Comparison of ENCODE assay signal across 7 mouse cellular contexts in the genomic region with DNA sequence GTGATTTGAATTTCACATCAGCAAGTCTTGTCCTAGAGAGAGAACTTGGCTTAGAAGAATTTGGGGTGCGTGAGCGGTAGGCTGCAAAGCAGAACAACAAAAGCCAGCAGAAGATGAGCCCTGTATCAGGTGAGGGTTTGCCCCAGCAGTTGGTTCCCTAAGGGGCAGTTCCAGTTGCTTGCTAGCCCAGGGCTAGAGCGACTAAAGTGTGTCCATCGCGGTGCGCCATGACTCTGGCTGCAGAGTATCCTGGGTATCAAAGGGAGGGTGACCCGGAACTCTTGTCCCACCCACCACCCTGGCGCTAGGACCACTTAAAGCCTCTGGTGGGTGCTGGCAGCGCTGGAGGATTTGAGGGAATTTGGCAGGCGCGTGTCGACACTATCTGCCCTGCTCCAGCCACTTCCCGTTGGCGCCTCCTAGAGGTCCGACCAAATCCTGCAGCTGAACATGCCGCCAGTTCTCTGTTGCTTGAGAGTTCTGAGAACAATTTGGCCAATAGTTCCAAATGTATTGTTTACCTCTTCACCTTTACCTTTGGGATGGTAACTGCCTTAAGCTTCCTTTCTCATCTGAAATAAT. TPM values are rescaled to one million over a fixed set of nuclear protein-coding genes. Genes with fewer than 3 reads are reported as not detected.
DNase-seq lines count a peak whose midpoint lies in the region; ATAC-seq and TF ChIP-seq lines count a peak whose summit lies in the region.

No protein-coding gene starts in this region.

- peak; percentile 89 for TF ChIP-seq CTCF in bone marrow, adult 2 months (IDR thresholded peaks at IDR 0.05; ENCODE audit: control insufficient read depth, insufficient read depth, low read length)

- no peak for TF ChIP-seq POLR2A in bone marrow, adult 2 months (IDR thresholded peaks at IDR 0.05; ENCODE audit: borderline replicate concordance, control insufficient read depth, low read depth, low read length)

- peaks cover 43% of the 10 kb centered on the region for H3K27me3 ChIP-seq in embryonic facial prominence, embryonic 14.5 days (replicated peaks; ENCODE audit: control insufficient read depth, insufficient read depth, low read length)
- H3K27me3 ChIP-seq in limb, embryonic 13.5 days = peaks cover 51% of the 10 kb centered on the region
- peaks cover 27% of the 10 kb centered on the region for H3K27me3 ChIP-seq in midbrain, embryonic 15.5 days (replicated peaks)

- WGBS in bone marrow, adult 2 months = 2% methylated on average over 16 of the region's 16 CpGs
- WGBS in embryonic facial prominence, embryonic 14.5 days = 10% methylated on average over 16 of the region's 16 CpGs
- 7% methylated on average over 16 of the region's 16 CpGs for WGBS in limb, embryonic 13.5 days
- 9% methylated on average over 16 of the region's 16 CpGs for WGBS in midbrain, embryonic 15.5 days

- H3K9ac ChIP-seq in embryonic facial prominence, embryonic 14.5 days (ENCODE audit: low read depth, low read length) = 0 out of 2 replicates have a peak overlapping the region, but pooled peaks have one; percentile 34
- H3K9ac ChIP-seq in limb, embryonic 13.5 days = no peak overlapping the region
- H3K9ac ChIP-seq in midbrain, embryonic 15.5 days = no peak overlapping the region

- peaks cover 44% of the 10 kb centered on the region for H3K36me3 ChIP-seq in embryonic facial prominence, embryonic 14.5 days (ENCODE audit: control insufficient read depth, insufficient read depth, low read length)
- H3K36me3 ChIP-seq in limb, embryonic 13.5 days = peaks cover 48% of the 10 kb centered on the region
- peaks cover 35% of the 10 kb centered on the region for H3K36me3 ChIP-seq in midbrain, embryonic 15.5 days (replicated peaks)

- H3K4me2 ChIP-seq in embryonic facial prominence, embryonic 14.5 days (ENCODE audit: low read depth, low read length) = peak overlapping the region; percentile 43
- H3K4me2 ChIP-seq in limb, embryonic 13.5 days (replicated peaks) = peak overlapping the region; percentile 55
- H3K4me2 ChIP-seq in midbrain, embryonic 15.5 days = peak overlapping the region; percentile 21; the same call in 1 of the 2 replicates

- no peak overlapping the region for H3K27ac ChIP-seq in bone marrow, adult 2 months (ENCODE audit: control insufficient read depth, insufficient read depth, low read depth, low read length, poor library complexity)
- no peak overlapping the region for H3K27ac ChIP-seq in embryonic facial prominence, embryonic 14.5 days (replicated peaks; ENCODE audit: low read depth, low read length)
- H3K27ac ChIP-seq in limb, embryonic 13.5 days = no peak overlapping the region
- H3K27ac ChIP-seq in midbrain, embryonic 15.5 days = no peak overlapping the region

- H3K9me3 ChIP-seq in embryonic facial prominence, embryonic 14.5 days (ENCODE audit: control insufficient read depth, low read length) = no peaks in the 10 kb centered on the region
- no peaks in the 10 kb centered on the region for H3K9me3 ChIP-seq in limb, embryonic 13.5 days
- no peaks in the 10 kb centered on the region for H3K9me3 ChIP-seq in midbrain, embryonic 15.5 days

- H3K4me1 ChIP-seq in bone marrow, adult 2 months (ENCODE audit: control insufficient read depth, insufficient read depth, low read length) = no peaks in the 10 kb centered on the region
- H3K4me1 ChIP-seq in embryonic facial prominence, embryonic 14.5 days (ENCODE audit: control insufficient read depth, insufficient read depth, low read length) = peaks cover 13% of the 10 kb centered on the region
- H3K4me1 ChIP-seq in limb, embryonic 13.5 days = peaks cover 21% of the 10 kb centered on the region
- H3K4me1 ChIP-seq in midbrain, embryonic 15.5 days = peaks cover 10% of the 10 kb centered on the region

- ATAC-seq in embryonic facial prominence, embryonic 14.5 days (ENCODE audit: low read depth) = peak; percentile 35
- ATAC-seq in limb, embryonic 13.5 days (ENCODE audit: low FRiP score, low read depth) = peak; percentile 55
- peak; percentile 37 for ATAC-seq in midbrain, embryonic 15.5 days (replicated peaks)

- peak; percentile 82 for DNase-seq in embryonic facial prominence, embryonic 14.5 days (ENCODE audit: low spot score)
- peak; percentile 52 to 86 for DNase-seq in heart, adult 9 months (ENCODE audit: low spot score in 2 of 2)
- peak; percentile 76 to 90 for DNase-seq in kidney, adult 8-10 months
- peak; percentile 84 to 91 for DNase-seq in spleen, postnatal 10 days (ENCODE audit: low spot score in 2 of 2)

- H3K4me3 ChIP-seq in bone marrow, adult 2 months (replicated peaks; ENCODE audit: control insufficient read depth, low read depth, low read length) = no peak overlapping the region
- peak overlapping the region; percentile 27 for H3K4me3 ChIP-seq in embryonic facial prominence, embryonic 14.5 days (ENCODE audit: low read depth, low read length)
- peak overlapping the region; percentile 5; the same call in 1 of the 2 replicates for H3K4me3 ChIP-seq in limb, embryonic 13.5 days
- no peak overlapping the region for H3K4me3 ChIP-seq in midbrain, embryonic 15.5 days

RNA-seq across cellular contexts. Expression of gene Sema6c, which starts 13.8 kb away (rescaled TPM):
- 0.49 and 1.2 TPM in 2 replicates for polyA plus RNA-seq in bone marrow, adult 2 months (2011; ENCODE audit: insufficient read depth, insufficient read length, low replicate concordance, missing spikeins)
- 14.4 and 16.6 TPM in 2 replicates for polyA plus RNA-seq in embryonic facial prominence, embryonic 14.5 days (2014; fragmentation: Nextera tagmentation; extraction: Ambion mirVana)
- 11.1 and 11.7 TPM in 2 replicates for polyA plus RNA-seq in limb, embryonic 13.5 days (2015; fragmentation: Nextera tagmentation; extraction: Ambion mirVana)
- 33.1 and 42.6 TPM in 2 replicates for polyA plus RNA-seq in midbrain, embryonic 15.5 days (2015; fragmentation: Nextera tagmentation; extraction: Ambion mirVana)

RNA-seq across cellular contexts. Expression of gene Tnfaip8l2, which starts 31.9 kb away (rescaled TPM):
- 11.7 and 41.8 TPM in 2 replicates for polyA plus RNA-seq in bone marrow, adult 2 months (2011; ENCODE audit: insufficient read depth, insufficient read length, low replicate concordance, missing spikeins)
- polyA plus RNA-seq in embryonic facial prominence, embryonic 14.5 days (2014; fragmentation: Nextera tagmentation; extraction: Ambion mirVana) = 5.8 and 6.4 TPM in 2 replicates
- 2.6 and 3.1 TPM in 2 replicates for polyA plus RNA-seq in limb, embryonic 13.5 days (2015; fragmentation: Nextera tagmentation; extraction: Ambion mirVana)
- 3.0 and 3.6 TPM in 2 replicates for polyA plus RNA-seq in midbrain, embryonic 15.5 days (2015; fragmentation: Nextera tagmentation; extraction: Ambion mirVana)

RNA-seq across cellular contexts. Expression of gene Lysmd1, which starts 40.2 kb away (rescaled TPM):
- polyA plus RNA-seq in bone marrow, adult 2 months (2011; ENCODE audit: insufficient read depth, insufficient read length, low replicate concordance, missing spikeins) = 9.4 and 10.9 TPM in 2 replicates
- polyA plus RNA-seq in embryonic facial prominence, embryonic 14.5 days (2014; fragmentation: Nextera tagmentation; extraction: Ambion mirVana) = 12.0 and 13.2 TPM in 2 replicates
- 19.1 and 19.6 TPM in 2 replicates for polyA plus RNA-seq in limb, embryonic 13.5 days (2015; fragmentation: Nextera tagmentation; extraction: Ambion mirVana)
- polyA plus RNA-seq in midbrain, embryonic 15.5 days (2015; fragmentation: Nextera tagmentation; extraction: Ambion mirVana) = 48.9 and 52.1 TPM in 2 replicates

RNA-seq across cellular contexts. Expression of gene Scnm1, which starts 40.3 kb away (rescaled TPM):
- 72.6 and 130 TPM in 2 replicates for polyA plus RNA-seq in bone marrow, adult 2 months (2011; ENCODE audit: insufficient read depth, insufficient read length, low replicate concordance, missing spikeins)
- 58.3 and 62.2 TPM in 2 replicates for polyA plus RNA-seq in embryonic facial prominence, embryonic 14.5 days (2014; fragmentation: Nextera tagmentation; extraction: Ambion mirVana)
- polyA plus RNA-seq in limb, embryonic 13.5 days (2015; fragmentation: Nextera tagmentation; extraction: Ambion mirVana) = 82.4 and 84.4 TPM in 2 replicates
- polyA plus RNA-seq in midbrain, embryonic 15.5 days (2015; fragmentation: Nextera tagmentation; extraction: Ambion mirVana) = 89.8 and 90.0 TPM in 2 replicates

RNA-seq across cellular contexts. Expression of gene Gabpb2, which starts 43.6 kb away (rescaled TPM):
- polyA plus RNA-seq in bone marrow, adult 2 months (2011; ENCODE audit: insufficient read depth, insufficient read length, low replicate concordance, missing spikeins) = 28.4 and 28.5 TPM in 2 replicates
- polyA plus RNA-seq in embryonic facial prominence, embryonic 14.5 days (2014; fragmentation: Nextera tagmentation; extraction: Ambion mirVana) = 7.8 and 8.0 TPM in 2 replicates
- 11.5 and 12.5 TPM in 2 replicates for polyA plus RNA-seq in limb, embryonic 13.5 days (2015; fragmentation: Nextera tagmentation; extraction: Ambion mirVana)
- 3.4 and 3.7 TPM in 2 replicates for polyA plus RNA-seq in midbrain, embryonic 15.5 days (2015; fragmentation: Nextera tagmentation; extraction: Ambion mirVana)

Comparison
In these comparisons a context has a peak if more than half of its experiments do, and no peak if none do; other contexts are left out.
1. H3K4me3 ChIP-seq: peak in embryonic facial prominence, embryonic 14.5 days (single experiment) and limb, embryonic 13.5 days (single experiment); none in bone marrow, adult 2 months (single experiment) and midbrain, embryonic 15.5 days (single experiment).
2. Peak in every context shown above with its lines, with median percentiles within 50 percentile points of each other: ATAC-seq, DNase-seq and H3K4me2 ChIP-seq.